Mouse (Mus musculus): ENCODE results near the gene Rab42. TPM values are rescaled to one million over a fixed set of nuclear protein-coding genes. Genes with fewer than 3 reads are reported as not detected.

Gene Rab42
- total RNA-seq, 2 experiments from 2014 or later, result not detected

- ATAC-seq (ENCODE audit: poor library complexity, severe bottlenecking), result peak; percentile 81
Measured at GRCm38 (mm10) chr4:132274156-132274862, 28.9 kb downstream of the Rab42 start, which contains the start of gene Taf12. Gene Taf12, plus strand, starts transcription at chr4:132274375.

- ATAC-seq (ENCODE audit: poor library complexity, severe bottlenecking), result no peak
Measured at GRCm38 (mm10) chr4:132273166-132273565, 30.0 kb downstream of the Rab42 start.

GRCm38 (mm10) chr4:132269740-132270560, 33.2 kb downstream of the Rab42 start:
- peak; percentile 66 for ATAC-seq (ENCODE audit: poor library complexity, severe bottlenecking)

GRCm38 (mm10) chr4:132268871-132269739, 34.1 kb downstream of the Rab42 start:
- peak; percentile 14 for ATAC-seq (ENCODE audit: poor library complexity, severe bottlenecking)

GRCm38 (mm10) chr4:132266835-132267349, 36.3 kb downstream of the Rab42 start:
- ATAC-seq (ENCODE audit: poor library complexity, severe bottlenecking), result no peak

- ATAC-seq (ENCODE audit: poor library complexity, severe bottlenecking), result no peak
Measured at GRCm38 (mm10) chr4:132263313-132263712, 39.9 kb downstream of the Rab42 start.

- ATAC-seq (ENCODE audit: poor library complexity, severe bottlenecking), result no peak
Measured at GRCm38 (mm10) chr4:132262358-132262616, 40.9 kb downstream of the Rab42 start.

GRCm38 (mm10) chr4:132261514-132262357, 41.4 kb downstream of the Rab42 start, which contains the start of gene Gmeb1:
Gene Gmeb1, minus strand, starts transcription at chr4:132261602.
- peak; percentile 75 for ATAC-seq (ENCODE audit: poor library complexity, severe bottlenecking)

GRCm38 (mm10) chr4:132260404-132261379, 42.5 kb downstream of the Rab42 start:
- peak; percentile 84 for ATAC-seq (ENCODE audit: poor library complexity, severe bottlenecking)

- no peak for ATAC-seq (ENCODE audit: poor library complexity, severe bottlenecking)
Measured at GRCm38 (mm10) chr4:132259248-132259647, 43.9 kb downstream of the Rab42 start.

- no peak for ATAC-seq (ENCODE audit: poor library complexity, severe bottlenecking)
Measured at GRCm38 (mm10) chr4:132256384-132256783, 46.8 kb downstream of the Rab42 start.

- ATAC-seq (ENCODE audit: poor library complexity, severe bottlenecking), result no peak
Measured at GRCm38 (mm10) chr4:132254986-132255385, 48.2 kb downstream of the Rab42 start.

- ATAC-seq (ENCODE audit: poor library complexity, severe bottlenecking), result no peak
Measured at GRCm38 (mm10) chr4:132253622-132254021, 49.6 kb downstream of the Rab42 start.

GRCm38 (mm10) chr4:132253128-132253527, 50.1 kb downstream of the Rab42 start:
- ATAC-seq (ENCODE audit: poor library complexity, severe bottlenecking), result no peak

Other genes starting within 250 kb of the Rab42 start
- 0.16 TPM in 1 of 2 replicates, not detected in the other for gene Gm10300, start 228.7 kb downstream of the Rab42 start, total RNA-seq (2015)
- gene Gm10300, start 228.7 kb downstream of the Rab42 start, total RNA-seq (2017), result 0.33 and 0.37 TPM in 2 replicates
- gene Epb41, start 228.1 kb downstream of the Rab42 start, total RNA-seq (2015), result 42.5 and 51.8 TPM in 2 replicates
- gene Epb41, start 228.1 kb downstream of the Rab42 start, total RNA-seq (2017), result 61.1 and 62.3 TPM in 2 replicates
- gene Oprd1, start 158.9 kb downstream of the Rab42 start, total RNA-seq (2015), result not detected in 2 replicates
- gene Oprd1, start 158.9 kb downstream of the Rab42 start, total RNA-seq (2017), result not detected in 2 replicates
- gene Ythdf2, start 91.1 kb downstream of the Rab42 start, total RNA-seq (2015), result 32.4 and 32.9 TPM in 2 replicates
- 35.0 and 42.0 TPM in 2 replicates for gene Ythdf2, start 91.1 kb downstream of the Rab42 start, total RNA-seq (2017)
- 17.9 and 21.6 TPM in 2 replicates for gene Gmeb1, start 41.8 kb downstream of the Rab42 start, total RNA-seq (2015)
- 29.0 and 29.5 TPM in 2 replicates for gene Gmeb1, start 41.8 kb downstream of the Rab42 start, total RNA-seq (2017)
- gene Taf12, start 29.0 kb downstream of the Rab42 start, total RNA-seq (2015), result 40.8 and 41.2 TPM in 2 replicates
- gene Taf12, start 29.0 kb downstream of the Rab42 start, total RNA-seq (2017), result 49.0 and 74.5 TPM in 2 replicates
- gene Trnau1ap, start 26.2 kb upstream of the Rab42 start, total RNA-seq (2015), result 25.3 and 32.6 TPM in 2 replicates
- gene Trnau1ap, start 26.2 kb upstream of the Rab42 start, total RNA-seq (2017), result 22.6 and 25.7 TPM in 2 replicates
- 14.0 TPM in 2 replicates for gene Rcc1, start 50.2 kb upstream of the Rab42 start, total RNA-seq (2015)
- gene Rcc1, start 50.2 kb upstream of the Rab42 start, total RNA-seq (2017), result 20.4 and 21.0 TPM in 2 replicates
- gene Phactr4, start 119.1 kb upstream of the Rab42 start, total RNA-seq (2015), result 33.8 and 36.3 TPM in 2 replicates
- gene Phactr4, start 119.1 kb upstream of the Rab42 start, total RNA-seq (2017), result 6.6 and 13.2 TPM in 2 replicates
- 9.0 and 11.4 TPM in 2 replicates for gene Med18, start 160.5 kb upstream of the Rab42 start, total RNA-seq (2015)
- gene Med18, start 160.5 kb upstream of the Rab42 start, total RNA-seq (2017), result 7.7 and 12.5 TPM in 2 replicates
- gene Sesn2, start 207.1 kb upstream of the Rab42 start, total RNA-seq (2015), result 7.4 TPM in 2 replicates
- gene Sesn2, start 207.1 kb upstream of the Rab42 start, total RNA-seq (2017), result 5.2 and 5.6 TPM in 2 replicates
- gene Atpif1, start 230.3 kb upstream of the Rab42 start, total RNA-seq (2015), result 240 and 279 TPM in 2 replicates
- gene Atpif1, start 230.3 kb upstream of the Rab42 start, total RNA-seq (2017), result 502 and 628 TPM in 2 replicates
- 113 and 122 TPM in 2 replicates for gene Dnajc8, start 232.2 kb upstream of the Rab42 start, total RNA-seq (2015)
- 368 and 380 TPM in 2 replicates for gene Dnajc8, start 232.2 kb upstream of the Rab42 start, total RNA-seq (2017)